Mouse (Mus musculus) erythroblast, embryonic 14.5 days (primary cell): ENCODE measurements at regions not wholly inside any gene's neighbourhood (a gene's known extent, or its start where the extent isn't known, plus 50 kb on each side); places are given as distances from the start of the nearest gene placed in this dataset.

Experiments used
- GATA1 ChIP-seq: IDR thresholded peaks from 2 replicates; pipeline ENCODE4 v1.6.1; 2012; ENCODE audit warnings: low read length, inconsistent platforms, mixed read lengths
- TAL1 ChIP-seq: IDR thresholded peaks from 3 replicates; pipeline ENCODE4 v1.6.1; 2012; ENCODE audit warnings: low read length, inconsistent platforms, mixed read lengths

GRCm38 (mm10) chr13:45246341-45246740, 143.2 kb upstream of the Mylip start:
- no peak for TF ChIP-seq GATA1
- no peak for TF ChIP-seq TAL1
